9 mouse cellular contexts compared by ENCODE assay signal in genomic region chr11:120538955-120539284, GRCm38 (mm10). TPM values are rescaled to one million over a fixed set of nuclear protein-coding genes. Genes with fewer than 3 reads are reported as not detected.
DNase-seq lines count a peak whose midpoint lies in the region; ATAC-seq and TF ChIP-seq lines count a peak whose summit lies in the region.
"Had no signal": no experiment of that assay in that cellular context is flagged by ENCODE, and none has a peak within 500 bp of the region (broad histone marks: within the 10 kb centered on the region; RNA-seq: fewer than 3 reads in every experiment).

No protein-coding gene starts in this region.

- no peak for TF ChIP-seq CTCF in lung, postnatal 0 days (IDR thresholded peaks at IDR 0.05)

- no peak for TF ChIP-seq EP300 in lung, postnatal 0 days (IDR thresholded peaks at IDR 0.05)

- no peak for ATAC-seq in forebrain, embryonic 13.5 days
- ATAC-seq in forebrain, embryonic 16.5 days, result no peak
- ATAC-seq in lung, postnatal 0 days, result no peak
- peak; percentile 74 for ATAC-seq in megakaryocyte, adult 5-6 weeks (ENCODE audit: poor library complexity, severe bottlenecking)
- no peak for ATAC-seq in activated CD4-positive, CD25-positive, alpha-beta regulatory T cell, adult 4 months

- DNase-seq in lung, postnatal 0 days (ENCODE audit: low spot score), result no peak
- no peak for DNase-seq in lung, postnatal 36 days
- DNase-seq in thymus, postnatal 4 days, result no peak
- DNase-seq in thymus, postnatal 25 days, result no peak

- H3K4me3 ChIP-seq in forebrain, embryonic 13.5 days, result no peak overlapping the region
- no peak overlapping the region for H3K4me3 ChIP-seq in forebrain, embryonic 16.5 days (replicated peaks; ENCODE audit: low read length)
- no peak overlapping the region for H3K4me3 ChIP-seq in lung, postnatal 0 days (ENCODE audit: low read depth, low read length)

- no peak overlapping the region for H3K4me2 ChIP-seq in forebrain, embryonic 13.5 days
- H3K4me2 ChIP-seq in forebrain, embryonic 16.5 days (ENCODE audit: low read length), result no peak overlapping the region
- no peak overlapping the region for H3K4me2 ChIP-seq in lung, postnatal 0 days (replicated peaks; ENCODE audit: low read depth, low read length)

- no peaks in the 10 kb centered on the region for H3K9me3 ChIP-seq in forebrain, embryonic 13.5 days (replicated peaks)
- no peaks in the 10 kb centered on the region for H3K9me3 ChIP-seq in forebrain, embryonic 16.5 days (ENCODE audit: control insufficient read depth, low read length)
- H3K9me3 ChIP-seq in lung, postnatal 0 days (ENCODE audit: low read length), result no peaks in the 10 kb centered on the region

- peaks cover 7% of the 10 kb centered on the region; the same call in 1 of the 2 replicates for H3K27me3 ChIP-seq in forebrain, embryonic 13.5 days
- H3K27me3 ChIP-seq in forebrain, embryonic 16.5 days (replicated peaks; ENCODE audit: control insufficient read depth, insufficient read depth, low read length), result no peaks in the 10 kb centered on the region
- no peaks in the 10 kb centered on the region for H3K27me3 ChIP-seq in lung, postnatal 0 days (replicated peaks; ENCODE audit: insufficient read depth, low read length)

- H3K9ac ChIP-seq in forebrain, embryonic 13.5 days, result 0 out of 2 replicates have a peak overlapping the region, but pooled peaks have one; percentile 40
- no peak overlapping the region for H3K9ac ChIP-seq in forebrain, embryonic 16.5 days (replicated peaks; ENCODE audit: low read depth, low read length)
- no peak overlapping the region for H3K9ac ChIP-seq in lung, postnatal 0 days (replicated peaks; ENCODE audit: low read depth)

- H3K4me1 ChIP-seq in forebrain, embryonic 13.5 days, result peaks cover 19% of the 10 kb centered on the region
- peaks cover 5% of the 10 kb centered on the region for H3K4me1 ChIP-seq in forebrain, embryonic 16.5 days (replicated peaks; ENCODE audit: control insufficient read depth, insufficient read depth, low read length)
- H3K4me1 ChIP-seq in lung, postnatal 0 days (ENCODE audit: insufficient read depth, low read depth, low read length), result peaks cover 4% of the 10 kb centered on the region; the same call in 1 of the 2 replicates

- H3K27ac ChIP-seq in forebrain, embryonic 13.5 days, result no peak overlapping the region
- H3K27ac ChIP-seq in forebrain, embryonic 16.5 days (ENCODE audit: low read length), result no peak overlapping the region
- peak overlapping the region; percentile 71 for H3K27ac ChIP-seq in lung, postnatal 0 days (ENCODE audit: low read length)

- H3K36me3 ChIP-seq in forebrain, embryonic 13.5 days (ENCODE audit: poor library complexity, severe bottlenecking), result peaks cover 26% of the 10 kb centered on the region
- H3K36me3 ChIP-seq in forebrain, embryonic 16.5 days (ENCODE audit: control insufficient read depth, insufficient read depth), result peaks cover 7% of the 10 kb centered on the region; the same call in 1 of the 2 replicates
- H3K36me3 ChIP-seq in lung, postnatal 0 days (ENCODE audit: insufficient read depth, low read length), result peaks cover 13% of the 10 kb centered on the region; the same call in 1 of the 2 replicates

- 49% methylated on average over 8 of the region's 8 CpGs for WGBS in forebrain, embryonic 13.5 days
- WGBS in forebrain, embryonic 16.5 days, result 50% methylated on average over 8 of the region's 8 CpGs
- WGBS in lung, postnatal 0 days, result 39% methylated on average over 8 of the region's 8 CpGs

RNA-seq across cellular contexts. Expression of gene Gcgr, which starts 8.4 kb away (rescaled TPM):
- 0.08 and 0.21 TPM in 2 replicates for polyA plus RNA-seq in forebrain, embryonic 13.5 days (2015; fragmentation: Nextera tagmentation; extraction: Ambion mirVana)
- 0.43 TPM in 1 of 2 replicates, not detected in the other for polyA plus RNA-seq in forebrain, embryonic 16.5 days (2015; fragmentation: Nextera tagmentation; extraction: Ambion mirVana)
- polyA plus RNA-seq in lung, postnatal 0 days (2015; fragmentation: Nextera tagmentation; extraction: Ambion mirVana), result 0.61 and 0.76 TPM in 2 replicates
- not detected in 2 replicates for total RNA-seq in megakaryocyte, adult 5-6 weeks (2015)
- not detected in 2 replicates for total RNA-seq in megakaryocyte, adult 5-6 weeks (2017)
- polyA plus RNA-seq in activated CD4-positive, CD25-positive, alpha-beta regulatory T cell, adult 4 months (2017; shearing (Covaris generic)), result not detected
- total RNA-seq: left cerebral cortex, postnatal 25 days had no signal

RNA-seq across cellular contexts. Expression of gene Mcrip1, which starts 10.6 kb away (rescaled TPM):
- polyA plus RNA-seq in forebrain, embryonic 13.5 days (2015; fragmentation: Nextera tagmentation; extraction: Ambion mirVana), result 228 and 240 TPM in 2 replicates
- 222 and 241 TPM in 2 replicates for polyA plus RNA-seq in forebrain, embryonic 16.5 days (2015; fragmentation: Nextera tagmentation; extraction: Ambion mirVana)
- polyA plus RNA-seq in lung, postnatal 0 days (2015; fragmentation: Nextera tagmentation; extraction: Ambion mirVana), result 209 and 215 TPM in 2 replicates
- total RNA-seq in megakaryocyte, adult 5-6 weeks (2015), result 79.7 and 83.0 TPM in 2 replicates
- total RNA-seq in megakaryocyte, adult 5-6 weeks (2017), result 18.3 and 30.5 TPM in 2 replicates
- 100 to 1,000 TPM; 121 to 128 TPM for polyA plus RNA-seq in activated CD4-positive, CD25-positive, alpha-beta regulatory T cell, adult 4 months (2017; shearing (Covaris generic))

RNA-seq across cellular contexts. Expression of gene Ppp1r27, which starts 12.0 kb away (rescaled TPM):
- polyA plus RNA-seq in forebrain, embryonic 13.5 days (2015; fragmentation: Nextera tagmentation; extraction: Ambion mirVana), result not detected in 2 replicates
- polyA plus RNA-seq in forebrain, embryonic 16.5 days (2015; fragmentation: Nextera tagmentation; extraction: Ambion mirVana), result not detected in 2 replicates
- not detected in 2 replicates for polyA plus RNA-seq in lung, postnatal 0 days (2015; fragmentation: Nextera tagmentation; extraction: Ambion mirVana)
- total RNA-seq in megakaryocyte, adult 5-6 weeks (2015), result not detected in 2 replicates
- not detected in 2 replicates for total RNA-seq in megakaryocyte, adult 5-6 weeks (2017)
- polyA plus RNA-seq in activated CD4-positive, CD25-positive, alpha-beta regulatory T cell, adult 4 months (2017; shearing (Covaris generic)), result not detected
- total RNA-seq: left cerebral cortex, postnatal 25 days had no signal

RNA-seq across cellular contexts. Expression of gene P4hb, which starts 34.1 kb away (rescaled TPM):
- polyA plus RNA-seq in forebrain, embryonic 13.5 days (2015; fragmentation: Nextera tagmentation; extraction: Ambion mirVana), result 253 and 286 TPM in 2 replicates
- 238 and 265 TPM in 2 replicates for polyA plus RNA-seq in forebrain, embryonic 16.5 days (2015; fragmentation: Nextera tagmentation; extraction: Ambion mirVana)
- 551 and 555 TPM in 2 replicates for polyA plus RNA-seq in lung, postnatal 0 days (2015; fragmentation: Nextera tagmentation; extraction: Ambion mirVana)
- 301 and 325 TPM in 2 replicates for total RNA-seq in megakaryocyte, adult 5-6 weeks (2015)
- 587 and 590 TPM in 2 replicates for total RNA-seq in megakaryocyte, adult 5-6 weeks (2017)
- 100 to 1,000 TPM; 140 to 160 TPM for polyA plus RNA-seq in activated CD4-positive, CD25-positive, alpha-beta regulatory T cell, adult 4 months (2017; shearing (Covaris generic))

RNA-seq across cellular contexts. Expression of gene Arhgdia, which starts 42.5 kb away (rescaled TPM):
- polyA plus RNA-seq in forebrain, embryonic 13.5 days (2015; fragmentation: Nextera tagmentation; extraction: Ambion mirVana), result 462 and 508 TPM in 2 replicates
- polyA plus RNA-seq in forebrain, embryonic 16.5 days (2015; fragmentation: Nextera tagmentation; extraction: Ambion mirVana), result 477 and 485 TPM in 2 replicates
- polyA plus RNA-seq in lung, postnatal 0 days (2015; fragmentation: Nextera tagmentation; extraction: Ambion mirVana), result 512 TPM in 2 replicates
- 506 and 521 TPM in 2 replicates for total RNA-seq in megakaryocyte, adult 5-6 weeks (2015)
- total RNA-seq in megakaryocyte, adult 5-6 weeks (2017), result 226 and 275 TPM in 2 replicates
- polyA plus RNA-seq in activated CD4-positive, CD25-positive, alpha-beta regulatory T cell, adult 4 months (2017; shearing (Covaris generic)), result 100 to 1,000 TPM; 601 to 860 TPM
